Mouse (Mus musculus) liver, adult 2 months (tissue): ENCODE measurements around the gene Car11. TPM values are rescaled to one million over a fixed set of nuclear protein-coding genes. Genes with fewer than 3 reads are reported as not detected.

Experiments
- DNase-seq: peaks from one replicate; pipeline ENCODE4 v3.0.0-alpha.2; 2011; ENCODE audit warnings: low read depth, low spot score; ENCODE audit errors: extremely low read depth
- H3K27ac ChIP-seq: fragments of 200-500 bp; replicated peaks from 2 replicates; pipeline ENCODE4 v1.5.1; 2012; ENCODE audit warnings: low read depth, mild to moderate bottlenecking, control low read depth, inconsistent platforms, low read length; ENCODE audit not compliant: insufficient read depth
- H3K27me3 ChIP-seq: fragments of 200-500 bp; 2 replicates; pipeline ENCODE4 v1.6.1; 2012; ENCODE audit warnings: mild to moderate bottlenecking, moderate library complexity, low read length, inconsistent platforms; ENCODE audit not compliant: control insufficient read depth, insufficient read depth
- H3K36me3 ChIP-seq: fragments of 200-500 bp; 2 replicates; pipeline ENCODE4 v1.6.1; 2012; ENCODE audit warnings: low read length, inconsistent platforms; ENCODE audit not compliant: control insufficient read depth, insufficient read depth
- H3K4me1 ChIP-seq: fragments of 200-500 bp; 2 replicates; pipeline ENCODE4 v1.6.1; 2011; ENCODE audit warnings: low read length; ENCODE audit not compliant: control insufficient read depth, insufficient read depth
- H3K4me3 ChIP-seq: fragments of 200-500 bp; 2 replicates; pipeline ENCODE4 v1.5.1; 2011; ENCODE audit warnings: low read depth, mild to moderate bottlenecking, control low read depth, low read length, moderate library complexity; ENCODE audit not compliant: insufficient read depth
- H3K79me2 ChIP-seq: fragments of 200-500 bp; 2 replicates; pipeline ENCODE4 v1.6.1; 2012; ENCODE audit warnings: inconsistent platforms, mild to moderate bottlenecking, low read length, moderate library complexity; ENCODE audit not compliant: control insufficient read depth, insufficient read depth
- H3K9ac ChIP-seq: fragments of 200-500 bp; 2 replicates; pipeline ENCODE4 v1.6.1; 2012; ENCODE audit warnings: low read depth, mild to moderate bottlenecking, control low read depth, inconsistent platforms, low read length
- CTCF ChIP-seq: fragments of 200-500 bp; IDR thresholded peaks from 2 replicates; pipeline ENCODE4 v1.5.1; 2011; ENCODE audit warnings: low read depth, low read length, control low read depth
- POLR2A ChIP-seq: fragments of 200-500 bp; IDR thresholded peaks from 2 replicates; pipeline ENCODE4 v1.6.1; 2011; ENCODE audit warnings: low read length, control low read depth; ENCODE audit not compliant: insufficient read depth; ENCODE audit errors: extremely low read depth
- WGBS: fragments of 180-500 bp; shearing (Covaris S2); methylation state at CpG from one replicate; pipeline ENCODE4 v1.1.7; 2018; 5-methylcytosine and 5-hydroxymethylcytosine counted together
- polyA plus RNA-seq: library from polyadenylated mRNA; depleted of rRNA; stranded (reverse); fragments of >200 nt; gene quantifications from 2 replicates; pipeline ENCODE4 v1.2.3, GENCODE M21; 2012
- total RNA-seq: library from RNA; depleted of rRNA; stranded (reverse); fragments of >200 nt; gene quantifications from 2 replicates; pipeline ENCODE4 v1.2.3, GENCODE M21; 2014

The Car11 gene
- total and polyA plus RNA-seq, 2 experiments = 0.09 to 0.59 TPM

DNA sequence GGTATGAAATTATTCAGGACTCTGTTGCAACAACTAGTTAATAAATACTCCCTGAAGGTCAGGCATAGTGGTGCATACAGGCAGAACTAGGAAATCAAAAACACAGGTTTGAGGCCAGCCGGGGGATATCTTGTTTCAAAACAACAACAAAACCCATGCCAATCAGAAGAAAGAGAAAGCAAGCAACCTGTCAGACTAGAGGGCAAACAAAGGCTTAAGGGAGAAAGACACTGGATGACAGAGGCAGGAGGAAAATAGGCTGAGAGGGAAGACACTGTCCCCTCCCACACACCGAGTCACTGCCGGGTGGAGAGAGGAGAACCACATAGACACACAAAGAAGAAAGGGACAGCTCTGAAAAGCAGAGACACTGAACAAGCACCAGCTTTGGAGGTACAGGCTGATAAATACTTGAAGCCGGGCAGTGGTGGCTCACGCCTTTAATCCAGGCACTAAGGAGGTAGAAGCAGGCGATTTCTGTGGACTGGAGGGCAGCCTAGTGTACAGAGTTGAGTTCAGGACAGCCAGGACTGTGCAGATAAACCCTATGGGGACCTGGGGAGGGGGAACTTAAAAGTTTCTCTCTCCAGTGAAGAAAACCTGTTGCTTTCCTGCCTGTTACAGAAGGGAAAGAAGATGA lies 14.4 kb downstream of the Car11 start:
- 27% methylated on average over 6 of the region's 6 CpGs for WGBS
- Histone ChIP-seq H3K4me1 (peaks cover 37% of the 10 kb centered on the region), H3K27ac (peak overlapping the region; percentile 98)

DNA sequence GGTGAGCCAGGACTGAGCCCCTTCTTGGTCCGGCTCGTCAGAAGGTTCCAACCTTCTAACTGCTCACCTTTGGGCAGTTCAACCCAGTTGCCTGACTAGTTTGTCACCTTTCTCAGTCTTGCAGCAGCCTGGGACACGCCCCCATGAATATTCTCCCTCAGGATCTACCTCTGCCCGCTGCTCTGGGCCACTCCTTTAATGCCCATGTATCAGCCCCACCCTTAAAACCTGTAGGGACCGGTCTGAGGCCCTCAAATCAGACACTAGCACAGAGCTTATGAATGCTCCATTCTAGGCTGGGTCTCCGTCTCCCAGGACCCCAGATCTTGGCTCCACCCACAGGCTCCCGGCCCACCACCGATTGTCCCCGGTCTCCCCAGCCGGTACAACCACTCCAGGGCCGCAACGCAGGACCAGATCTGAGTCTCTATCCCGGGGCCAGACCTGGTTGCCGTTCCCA lies 15.0 kb downstream of the Car11 start:
- Histone ChIP-seq H3K4me1 (peaks cover 35% of the 10 kb centered on the region), H3K79me2 (peaks cover 5% of the 10 kb centered on the region; the same call in 1 of the 2 replicates), H3K4me3 (peak overlapping the region; percentile 93), H3K9ac (peak overlapping the region; percentile 92), H3K27me3 (no peaks in the 10 kb centered on the region), H3K27ac (peak overlapping the region; percentile 98), H3K36me3 (peaks cover 6% of the 10 kb centered on the region)
- WGBS = 3% methylated on average over 14 of the region's 14 CpGs
- DNase-seq = peak; percentile 76
- TF ChIP-seq POLR2A (no peak), CTCF (no peak)

More for the DNA sequence above, 14.4 kb downstream of the Car11 start:
- Histone ChIP-seq H3K79me2 (peaks cover 5% of the 10 kb centered on the region; the same call in 1 of the 2 replicates), H3K4me3 (peak overlapping the region; percentile 93), H3K9ac (peak overlapping the region; percentile 92), H3K36me3 (peaks cover 5% of the 10 kb centered on the region; the same call in 1 of the 2 replicates), H3K27me3 (no peaks in the 10 kb centered on the region)
- TF ChIP-seq CTCF (no peak), POLR2A (0 out of 2 replicates have a peak, but pooled peaks have one; percentile 11)
- peak; percentile 96 for DNase-seq

DNA sequence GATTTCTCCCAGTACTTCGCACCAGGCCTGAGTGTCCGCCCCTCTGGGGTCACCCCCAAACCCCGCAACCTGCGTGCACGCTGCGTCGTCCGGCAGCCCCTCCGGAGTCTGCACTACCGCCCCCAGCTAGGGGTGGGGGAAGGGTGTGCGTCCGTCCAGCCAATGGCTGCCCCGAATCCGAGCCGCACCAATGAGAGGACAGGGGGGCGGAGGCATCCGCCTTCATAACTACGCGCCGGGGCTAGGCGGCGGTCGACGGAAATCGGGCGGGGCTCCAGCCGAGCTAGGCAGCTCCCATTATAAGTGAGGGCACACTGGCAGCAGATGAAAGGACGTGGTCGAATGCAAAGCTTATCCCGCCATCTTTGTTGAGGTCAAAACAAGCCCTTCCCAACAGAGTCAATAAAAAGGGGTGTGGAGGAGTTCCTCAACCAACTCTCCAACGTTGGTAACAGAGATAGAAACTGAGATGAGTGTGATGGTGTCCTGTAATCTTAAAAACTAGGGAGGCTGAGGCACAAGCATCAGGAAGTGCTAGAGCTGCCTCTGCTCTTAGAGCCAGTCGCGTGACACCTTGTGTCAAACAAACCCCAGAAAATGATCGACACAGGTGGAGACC lies 15.6 kb downstream of the Car11 start, which contains the start of gene Rpl18:
Gene Rpl18 (plus strand): TSS at position 368 of the 619 bp plus-strand sequence.
- WGBS = 5% methylated on average over 34 of the region's 34 CpGs
- Histone ChIP-seq H3K79me2 (peaks cover 5% of the 10 kb centered on the region; the same call in 1 of the 2 replicates), H3K27me3 (no peaks in the 10 kb centered on the region), H3K36me3 (peaks cover 7% of the 10 kb centered on the region), H3K4me1 (peaks cover 34% of the 10 kb centered on the region), H3K4me3 (peak within 1 kb of the TSS; percentile 93), H3K27ac (peak within 1 kb of the TSS; percentile 98), H3K9ac (peak within 1 kb of the TSS; percentile 92)
- TF ChIP-seq CTCF (no peak), POLR2A (peak; percentile 90)
- DNase-seq = peak; percentile 92

DNA sequence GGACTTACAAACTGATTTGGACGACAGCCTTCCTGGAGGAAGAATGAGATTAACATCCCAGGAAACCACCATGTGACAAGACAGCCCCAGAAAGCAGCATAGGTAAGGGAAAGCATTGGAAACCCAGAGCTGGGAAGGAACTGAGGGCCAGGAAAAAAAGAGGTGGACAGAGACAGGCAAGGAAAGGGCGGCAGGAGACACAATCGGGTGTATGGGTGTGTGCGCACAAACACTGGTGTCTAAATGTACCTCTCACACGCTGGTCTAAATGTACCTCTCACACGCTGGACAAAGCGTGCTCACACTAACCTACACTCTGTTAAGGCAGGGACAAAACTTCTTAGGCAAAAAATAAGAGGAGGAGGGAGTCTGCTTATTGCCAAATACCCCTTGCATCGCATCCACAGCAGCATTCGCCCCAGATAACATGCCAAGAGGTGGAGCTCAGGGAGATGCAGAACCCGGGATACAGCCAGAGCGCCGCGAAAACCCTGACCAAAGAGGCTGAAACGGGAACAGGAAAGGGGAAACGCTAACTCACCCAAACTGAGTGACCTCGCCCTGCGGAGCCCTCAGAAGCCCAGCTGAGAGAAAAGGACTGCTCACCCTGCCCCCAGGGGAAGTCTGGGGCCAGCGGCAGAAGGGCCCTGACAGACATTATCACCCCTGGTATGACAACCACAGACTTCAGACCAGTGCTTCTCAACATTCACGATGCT lies 16.3 kb downstream of the Car11 start:
- WGBS = 70% methylated on average over 19 of the region's 19 CpGs
- Histone ChIP-seq H3K79me2 (peaks cover 5% of the 10 kb centered on the region; the same call in 1 of the 2 replicates), H3K27ac (peak overlapping the region; percentile 33), H3K4me1 (peaks cover 34% of the 10 kb centered on the region), H3K27me3 (no peaks in the 10 kb centered on the region), H3K36me3 (peaks cover 7% of the 10 kb centered on the region), H3K4me3 (no peak overlapping the region; the same call in 1 of the 2 replicates), H3K9ac (no peak overlapping the region)
- no peak for DNase-seq
- TF ChIP-seq POLR2A (no peak), CTCF (no peak)

DNA sequence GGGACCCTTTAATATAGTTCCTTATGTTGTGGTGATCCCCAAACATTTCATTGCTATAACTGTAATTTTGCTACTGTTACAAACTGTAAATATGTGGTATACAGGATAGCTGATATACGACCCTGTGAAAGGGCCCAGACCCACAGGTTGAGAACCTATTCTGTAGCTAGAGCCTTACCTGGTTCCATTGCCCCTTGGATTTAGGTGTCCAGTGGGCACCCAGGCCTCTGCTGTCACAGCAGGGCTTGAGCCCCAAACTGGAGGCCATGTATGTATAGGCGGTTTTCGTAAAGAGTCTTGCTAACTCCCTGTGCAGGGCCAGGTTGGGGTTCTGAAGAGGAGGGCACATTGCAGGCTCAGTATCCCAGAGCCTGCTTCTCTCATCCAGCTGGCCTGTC lies 16.8 kb downstream of the Car11 start:
- Histone ChIP-seq H3K4me3 (no peak overlapping the region), H3K27me3 (no peaks in the 10 kb centered on the region), H3K27ac (peak overlapping the region; percentile 35), H3K79me2 (peaks cover 5% of the 10 kb centered on the region; the same call in 1 of the 2 replicates), H3K36me3 (peaks cover 7% of the 10 kb centered on the region), H3K9ac (no peak overlapping the region; the same call in 1 of the 2 replicates), H3K4me1 (peaks cover 35% of the 10 kb centered on the region)
- no peak for DNase-seq
- WGBS = 82% methylated on average over 3 of the region's 3 CpGs
- TF ChIP-seq POLR2A (no peak), CTCF (no peak)
